Mouse (Mus musculus): ENCODE data around the gene Gm20388.

- no peak for TF ChIP-seq CTCF (IDR thresholded peaks at IDR 0.05; ENCODE audit: low read depth)
- no peak for TF ChIP-seq EP300 (IDR thresholded peaks at IDR 0.05; ENCODE audit: low read depth)
These were observed 1309.7 kb downstream of the Gm20388 start for GRCm38 (mm10) chr8:121220103-121220899.

Measured in liver, embryonic 14.5 days (tissue).